Mouse (Mus musculus) bone marrow, adult 2 months (tissue): Measurements from ENCODE around the gene Dlx3.

Experiments
- CTCF ChIP-seq: fragments of 200-500 bp; IDR thresholded peaks from 2 replicates; pipeline ENCODE4 v1.5.1; 2011; ENCODE audit warnings: low read length, control low read depth; ENCODE audit not compliant: control insufficient read depth, insufficient read depth
- POLR2A ChIP-seq: fragments of 200-500 bp; IDR thresholded peaks from 2 replicates; pipeline ENCODE4 v1.6.1; 2011; ENCODE audit warnings: low read depth, mild to moderate bottlenecking, control low read depth, low read length, borderline replicate concordance; ENCODE audit not compliant: control insufficient read depth

DNA sequence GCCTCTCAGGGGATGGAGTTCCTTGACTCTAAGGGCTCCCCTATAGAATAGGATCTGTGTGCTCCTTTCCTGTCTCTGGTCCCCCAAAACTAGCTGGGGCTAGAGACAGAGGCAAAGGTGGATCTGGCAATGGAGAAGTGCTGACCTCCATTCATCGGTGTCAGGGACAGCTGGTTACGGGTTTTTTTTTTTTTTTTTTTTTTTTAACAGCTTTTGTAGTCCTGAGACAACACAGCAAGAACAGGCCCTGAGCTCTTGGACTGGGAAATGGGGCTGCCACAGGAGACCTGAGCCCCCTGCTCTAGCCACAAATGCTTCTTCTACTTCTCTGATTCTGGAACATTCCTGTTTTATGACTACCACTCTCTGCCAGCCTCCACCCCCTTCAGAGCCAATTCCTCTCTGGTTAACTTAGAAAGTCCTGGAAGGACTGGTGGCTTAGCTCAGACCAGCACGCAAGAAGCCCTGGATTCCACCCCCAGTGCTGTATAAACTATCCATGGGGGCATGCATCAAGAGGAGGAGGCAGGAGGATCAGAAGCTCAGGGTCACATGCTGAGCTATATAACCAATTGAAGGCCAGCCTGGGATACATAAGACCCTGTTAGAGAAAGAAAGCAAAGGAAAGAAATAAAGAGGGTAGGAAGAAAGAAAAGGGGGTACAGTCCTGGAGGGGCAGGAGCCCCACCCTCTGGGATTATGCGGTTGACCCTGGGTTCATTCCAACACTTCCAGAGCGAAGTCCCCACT, 21.4 kb upstream of the Dlx3 start:
- TF ChIP-seq POLR2A: no peak
- no peak for TF ChIP-seq CTCF
